ENCODE assay signal across 30 mouse cellular contexts in genomic region chr5:43968634-43969033, GRCm38 (mm10). TPM values are rescaled to one million over a fixed set of nuclear protein-coding genes. Genes with fewer than 3 reads are reported as not detected.
"Had no signal": no experiment of that assay in that cellular context is flagged by ENCODE, and none has a peak within 500 bp of the region (broad histone marks: within the 10 kb centered on the region; RNA-seq: fewer than 3 reads in every experiment).

No protein-coding gene starts in this region.

- H3K4me1 ChIP-seq: heart, embryonic 15.5 days; hindbrain, embryonic 13.5 days; hindbrain, embryonic 15.5 days; kidney, embryonic 15.5 days; limb, embryonic 13.5 days; limb, embryonic 15.5 days; liver, embryonic 12.5 days had no signal

- H3K36me3 ChIP-seq: heart, embryonic 13.5 days; heart, embryonic 15.5 days; hindbrain, embryonic 13.5 days; hindbrain, embryonic 15.5 days; kidney, embryonic 15.5 days; limb, embryonic 13.5 days; limb, embryonic 15.5 days; liver, embryonic 12.5 days had no signal

- H3K27ac ChIP-seq: heart, adult 2 months; heart, embryonic 13.5 days; heart, embryonic 15.5 days; hindbrain, embryonic 13.5 days; hindbrain, embryonic 15.5 days; hindbrain, postnatal 0 days; kidney, embryonic 15.5 days; kidney, postnatal 0 days; limb, embryonic 13.5 days; limb, embryonic 15.5 days; liver, embryonic 12.5 days; liver, embryonic 14.5 days had no signal

- H3K9ac ChIP-seq: heart, embryonic 13.5 days; heart, embryonic 15.5 days; hindbrain, embryonic 13.5 days; hindbrain, embryonic 15.5 days; kidney, embryonic 15.5 days; limb, embryonic 13.5 days; limb, embryonic 15.5 days; liver, embryonic 12.5 days; liver, embryonic 14.5 days had no signal

- H3K27me3 ChIP-seq: heart, embryonic 13.5 days; heart, embryonic 15.5 days; hindbrain, embryonic 13.5 days; hindbrain, embryonic 15.5 days; kidney, embryonic 15.5 days; limb, embryonic 13.5 days; limb, embryonic 15.5 days; liver, embryonic 12.5 days had no signal

- DNase-seq: gastrocnemius, postnatal 14 days; gastrocnemius, postnatal 36 days; heart, adult 2 months; heart, postnatal 14 days; heart, postnatal 36 days; kidney, adult 11 months; kidney, adult 2 months; kidney, adult 9 months; kidney, postnatal 14 days; kidney, postnatal 36 days; layer of hippocampus, adult 9-11 months; layer of hippocampus, postnatal 36 days; left cerebral cortex, postnatal 4 days had no signal

- H3K4me3 ChIP-seq: heart, adult 2 months; heart, embryonic 13.5 days; heart, embryonic 15.5 days; hindbrain, embryonic 13.5 days; hindbrain, embryonic 15.5 days; kidney, embryonic 15.5 days; limb, embryonic 13.5 days; limb, embryonic 15.5 days; liver, embryonic 12.5 days had no signal

- ATAC-seq: hindbrain, postnatal 0 days; liver, embryonic 12.5 days had no signal

- H3K4me2 ChIP-seq: heart, embryonic 11.5 days; heart, embryonic 13.5 days; heart, embryonic 15.5 days; hindbrain, embryonic 13.5 days; hindbrain, embryonic 15.5 days; kidney, embryonic 15.5 days; limb, embryonic 13.5 days; limb, embryonic 15.5 days; liver, embryonic 12.5 days had no signal

- H3K9me3 ChIP-seq: heart, embryonic 13.5 days; heart, embryonic 15.5 days; hindbrain, embryonic 13.5 days; hindbrain, embryonic 15.5 days; kidney, embryonic 15.5 days; limb, embryonic 13.5 days; limb, embryonic 15.5 days; liver, embryonic 12.5 days had no signal

RNA-seq across cellular contexts. Expression of gene Fgfbp1, which starts 12.9 kb away (rescaled TPM):
- total RNA-seq: gastrocnemius, postnatal 14 days; heart, adult 2 months; heart, postnatal 36 days; hematopoietic stem cell, adult 5-6 weeks; liver, adult 2 months had no signal
- polyA plus RNA-seq: heart, embryonic 11.5 days; liver, adult 2 months; liver, embryonic 12.5 days had no signal

RNA-seq across cellular contexts. Expression of gene Gm7879, which starts 55.7 kb away (rescaled TPM):
- total RNA-seq: hindbrain, postnatal 0 days had no signal
- polyA plus RNA-seq: heart, embryonic 11.5 days; heart, postnatal 0 days; hindbrain, embryonic 15.5 days; intestine, embryonic 14.5 days; kidney, postnatal 0 days; liver, adult 2 months; liver, embryonic 16.5 days had no signal
